Mouse (Mus musculus) mesoderm, embryonic 11.5 days (tissue): ENCODE data around the gene Tnn.
A peak's percentile ranks its signal among the peaks of the same experiment; 100 is the strongest.

Experiments used
- DNase-seq: peaks from one replicate; pipeline ENCODE4 v3.0.0-alpha.2; 2012; ENCODE audit warnings: low read depth, low spot score

Tnn gene

DNA sequence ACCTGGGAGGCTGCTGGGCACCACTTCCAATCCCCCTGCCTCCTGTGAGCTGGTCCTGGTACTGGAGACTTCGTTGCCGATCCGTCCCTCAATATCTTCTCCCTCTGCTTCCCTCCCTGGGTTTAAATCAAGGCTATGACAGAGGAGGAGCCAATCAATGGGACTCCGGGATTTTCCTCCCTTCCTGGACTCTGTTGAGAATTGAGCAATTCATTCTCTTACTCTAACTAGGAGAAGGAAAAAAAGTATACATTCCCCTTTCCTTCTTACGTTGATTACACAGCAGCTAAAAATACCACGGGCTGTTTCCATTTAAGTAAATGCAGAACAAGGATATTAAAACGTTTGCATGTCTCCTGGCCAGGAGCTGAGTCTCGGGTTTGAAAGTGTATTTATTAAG lies at the start of gene Tnn:
TSS of gene Tnn (minus strand) at position 101 of the 400 bp plus-strand sequence.
- DNase-seq, result no peak

DNA sequence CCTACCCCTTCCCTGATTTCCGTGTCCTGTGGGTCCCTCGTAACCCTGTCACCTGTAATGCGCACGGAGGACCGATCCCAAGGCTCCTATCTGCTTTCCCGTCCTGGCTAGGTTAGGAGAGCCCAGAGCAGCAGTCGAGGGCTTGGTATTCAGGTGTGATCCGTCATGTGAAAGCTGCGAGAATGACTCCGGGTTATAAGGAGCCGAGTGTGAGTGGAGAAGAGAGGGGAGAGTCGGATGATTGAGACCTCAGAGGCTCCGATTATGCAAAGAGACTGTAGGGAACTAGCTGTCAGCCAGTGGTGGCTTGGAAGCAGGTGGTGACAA lies 41.9 kb upstream of the Tnn start:
- DNase-seq, result no peak

DNA sequence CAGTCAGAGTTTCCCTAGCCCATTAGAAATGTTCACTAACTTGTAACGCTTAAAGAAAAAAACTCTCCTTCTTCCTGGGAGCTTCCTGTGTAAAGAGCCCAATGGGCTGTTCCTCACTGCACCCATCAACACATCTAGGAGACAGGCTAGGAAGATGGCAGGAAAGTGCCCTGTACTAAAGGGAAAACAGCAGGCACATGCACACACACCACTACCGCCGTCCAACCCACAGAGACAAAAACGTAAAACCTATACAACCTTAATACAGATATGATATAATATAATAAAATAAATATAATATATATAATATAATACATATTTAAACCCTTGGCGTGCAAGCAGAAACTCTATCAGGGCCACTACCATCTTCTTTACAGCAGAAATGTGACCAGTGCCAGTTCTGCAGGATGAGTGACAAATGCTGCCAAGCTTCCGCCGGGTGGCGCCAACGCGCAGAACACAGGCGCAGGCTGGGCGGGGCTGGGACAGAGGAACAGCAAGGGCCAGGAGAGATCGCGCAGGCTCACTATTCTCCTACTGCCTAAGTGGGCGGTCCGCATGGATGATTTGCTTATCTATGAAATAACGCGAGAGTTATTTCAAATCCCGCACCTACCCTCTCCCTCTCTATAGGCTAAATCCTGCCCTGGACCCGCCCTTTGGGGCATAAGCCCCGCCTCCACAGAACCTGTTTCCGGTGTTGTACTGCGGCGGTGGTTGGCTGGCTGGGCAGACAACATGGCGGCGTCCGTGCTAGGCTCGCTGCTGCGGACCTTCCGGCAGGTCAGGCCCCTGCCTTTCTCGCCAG lies 41.4 kb upstream of the Tnn start, which contains the start of gene Mrps14:
TSS of gene Mrps14 (plus strand) at position 687 of the 808 bp plus-strand sequence.
- DNase-seq, result peak; percentile 99

DNA sequence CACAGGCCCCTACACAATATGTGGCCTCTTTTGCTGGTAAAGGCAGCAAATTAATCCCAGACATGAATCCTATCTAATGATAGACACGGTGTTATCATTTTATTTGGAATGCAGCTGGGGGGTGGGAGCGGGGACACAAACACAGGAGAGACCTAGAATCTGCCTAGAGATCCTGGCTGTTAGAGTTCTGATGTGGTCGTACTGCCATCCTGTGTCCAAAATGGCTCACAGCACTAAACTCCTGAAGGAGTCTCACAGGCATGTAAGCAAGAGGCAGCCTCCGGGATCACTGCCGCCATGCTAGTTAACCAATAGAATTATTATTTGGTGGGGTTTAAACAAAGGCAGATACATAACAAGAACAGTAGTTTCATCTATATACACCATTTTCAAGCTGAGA lies 31.1 kb upstream of the Tnn start:
- DNase-seq, result peak; percentile 63

DNA sequence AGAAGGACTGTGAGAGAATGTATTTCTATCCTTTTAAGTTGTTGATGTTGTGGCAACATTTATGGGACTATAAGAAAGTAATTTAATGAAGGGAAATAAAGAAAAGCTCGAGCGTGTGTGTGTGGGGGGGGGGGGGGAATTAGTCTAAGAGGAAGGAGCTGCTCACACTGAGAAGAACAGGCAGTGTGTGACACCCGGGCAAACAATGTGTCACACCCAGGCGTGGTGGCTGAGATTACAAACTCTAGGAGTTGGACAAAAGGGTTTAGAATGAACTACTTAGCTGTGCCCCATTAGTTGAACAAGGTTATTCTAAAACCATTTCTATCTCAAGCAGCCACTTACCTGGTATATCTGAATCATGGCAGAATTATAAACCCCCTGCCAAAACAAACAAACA lies 27.8 kb upstream of the Tnn start:
- no peak for DNase-seq

DNA sequence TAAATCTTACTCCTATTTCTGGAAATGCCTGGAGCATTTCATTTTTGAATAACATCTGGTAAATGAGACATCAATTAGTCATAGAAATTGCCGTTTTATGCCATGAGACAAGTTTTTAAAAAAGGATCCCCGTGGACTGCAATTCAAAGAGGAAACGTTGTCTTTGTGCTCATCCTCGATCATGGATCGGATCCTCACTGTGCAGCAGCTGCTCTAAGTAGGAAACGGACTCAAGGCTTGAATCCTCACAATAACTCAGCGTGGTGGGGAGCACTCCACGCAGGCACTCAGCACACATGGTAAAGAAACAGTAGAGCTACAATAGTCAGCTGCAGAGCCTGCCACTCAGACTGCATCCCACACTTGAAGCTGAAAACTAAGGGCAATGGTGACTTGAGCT lies 23.5 kb upstream of the Tnn start:
- DNase-seq, result no peak

DNA sequence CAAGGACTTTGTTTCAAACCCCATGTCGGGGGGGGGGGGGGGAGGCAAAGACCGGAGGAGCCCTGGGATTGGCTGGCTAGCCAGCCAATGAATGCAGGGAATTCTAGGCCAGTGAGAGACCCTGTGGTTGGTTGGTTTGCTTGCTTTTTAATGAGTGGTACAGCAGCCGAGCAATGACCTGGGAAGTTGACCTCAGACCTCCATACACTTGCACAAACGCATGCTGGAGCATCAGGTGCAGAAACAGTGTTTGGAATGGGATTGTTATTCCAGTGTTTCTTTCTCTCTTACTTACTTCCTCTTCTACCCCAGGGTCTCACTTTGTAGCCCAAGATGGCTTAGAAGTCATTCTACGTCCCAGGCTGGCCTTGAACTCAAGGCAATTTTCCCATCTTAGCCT lies 13.2 kb upstream of the Tnn start:
- DNase-seq, result no peak

DNA sequence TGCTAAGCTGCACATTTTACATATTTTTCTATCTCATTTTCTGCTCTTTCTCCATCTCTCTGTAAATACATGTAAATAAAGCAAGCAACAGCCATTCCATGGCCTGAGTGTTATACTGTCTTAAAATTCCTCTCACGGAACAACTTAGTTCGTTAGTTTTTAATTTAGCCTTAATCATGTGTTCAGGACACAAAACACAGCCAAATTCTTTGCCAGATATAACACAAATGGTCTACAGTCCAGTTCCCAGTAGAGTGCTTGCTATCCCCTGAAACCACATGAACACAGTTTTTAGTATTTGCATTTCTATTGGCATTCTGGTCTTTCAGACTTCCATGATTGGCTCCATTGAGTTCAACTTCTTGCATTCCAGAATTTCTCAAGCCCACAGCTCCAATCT lies 4.8 kb upstream of the Tnn start:
- no peak for DNase-seq

DNA sequence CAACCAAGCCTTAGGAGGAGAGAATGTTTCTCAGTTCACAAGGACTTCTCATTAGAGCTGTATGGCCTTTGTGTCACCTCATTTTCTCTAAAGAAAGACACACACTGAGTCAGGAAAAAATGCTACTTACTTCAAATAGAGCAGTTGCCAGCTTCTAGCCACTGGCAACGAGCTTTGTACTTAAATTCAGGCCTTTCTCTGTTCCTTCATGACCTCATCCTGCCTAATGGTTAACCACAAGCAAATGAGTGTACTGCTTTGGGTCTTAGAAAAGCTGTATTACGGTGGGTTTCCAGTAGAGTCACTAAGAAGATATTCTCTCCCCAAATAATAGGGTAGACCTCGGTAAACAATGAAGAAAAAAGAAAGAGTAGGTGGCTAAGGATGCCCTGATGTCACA lies 2.7 kb downstream of the Tnn start:
- no peak for DNase-seq

DNA sequence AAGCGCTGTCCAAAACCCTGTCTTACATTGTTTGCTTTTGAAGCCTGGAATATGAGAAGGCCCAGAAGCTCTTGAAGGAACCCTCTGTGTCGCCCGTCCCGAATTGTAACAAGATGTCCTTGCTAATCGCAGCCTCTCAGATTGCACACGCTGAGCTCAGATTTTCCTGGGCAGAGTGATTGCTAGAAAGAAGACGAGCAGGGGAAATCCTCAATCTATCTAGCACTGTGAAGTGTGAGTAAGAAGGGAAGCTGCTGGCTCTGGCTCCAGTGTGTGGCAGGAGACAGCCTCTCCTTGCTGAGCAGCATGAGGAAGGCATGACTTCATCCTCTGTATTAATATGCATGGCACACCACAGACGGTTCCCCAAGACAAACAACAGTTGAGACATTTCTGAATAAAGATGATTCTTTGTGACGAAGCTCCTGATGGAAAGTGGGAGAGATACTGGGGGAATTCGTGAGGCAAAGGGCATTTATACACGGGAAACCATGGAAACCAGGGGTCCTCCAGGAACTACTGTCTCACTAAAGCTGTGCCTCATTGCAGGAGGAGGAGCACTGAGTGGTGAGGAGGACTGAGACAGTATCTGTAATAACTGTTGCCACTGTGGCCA lies 4.0 kb downstream of the Tnn start:
- DNase-seq, result no peak

DNA sequence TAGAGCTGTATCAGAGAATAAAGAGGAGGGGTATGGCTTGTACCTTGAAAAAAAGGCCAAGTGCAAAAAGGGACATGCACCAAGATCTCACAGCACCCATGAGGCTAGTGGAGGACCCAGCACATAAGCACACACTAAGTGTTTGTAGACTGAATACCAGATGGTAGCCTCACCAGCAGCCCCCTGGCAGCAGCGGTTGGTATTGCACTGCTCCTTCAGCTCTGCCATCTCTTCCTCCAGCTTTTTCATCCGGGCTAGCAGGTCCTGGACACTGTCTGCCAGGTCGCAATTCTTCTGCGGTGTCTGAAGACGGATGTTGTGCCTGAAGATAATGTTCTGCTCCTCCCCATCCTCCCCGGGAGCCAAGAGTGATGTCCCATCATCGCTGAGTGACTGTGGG lies 6.1 kb downstream of the Tnn start:
- DNase-seq, result no peak

DNA sequence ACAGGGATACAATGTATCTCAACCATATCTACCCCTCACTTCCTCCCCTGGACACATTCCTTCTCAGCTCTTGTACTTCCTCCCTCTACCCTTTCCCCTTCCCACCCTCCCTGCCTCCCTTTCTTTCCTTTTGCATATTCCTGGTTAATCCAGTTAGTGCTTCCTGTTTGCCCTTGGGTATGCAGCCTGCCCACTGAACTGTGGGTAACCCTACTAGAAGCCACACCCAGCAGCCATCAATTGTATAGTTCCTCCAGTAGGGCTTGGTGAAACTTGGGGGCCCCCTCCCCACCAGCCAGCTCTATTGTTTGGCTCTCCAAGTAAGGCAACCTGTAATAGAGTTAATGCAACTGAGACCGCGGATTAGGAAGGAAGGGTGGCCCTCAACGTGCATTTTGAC lies 7.8 kb downstream of the Tnn start:
- no peak for DNase-seq

DNA sequence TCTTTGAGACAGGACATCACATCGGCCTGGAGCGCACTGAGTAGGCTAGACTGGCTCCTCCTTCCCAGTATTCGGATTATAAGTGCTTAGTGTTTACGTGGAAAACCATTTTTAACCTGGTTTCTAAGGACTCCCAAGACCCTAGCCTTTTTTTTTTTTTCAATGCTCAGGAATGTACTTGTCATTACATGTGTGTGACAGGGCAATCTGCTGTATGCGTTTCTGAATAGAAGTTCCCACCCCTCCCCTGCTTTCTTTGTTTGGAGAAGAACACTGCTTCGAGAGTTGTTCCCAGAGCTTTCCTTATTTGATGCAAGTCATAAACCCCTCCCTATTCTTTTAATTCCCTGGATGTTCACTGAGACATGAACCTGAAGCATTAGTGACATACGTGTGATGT lies 9.0 kb downstream of the Tnn start:
- no peak for DNase-seq

DNA sequence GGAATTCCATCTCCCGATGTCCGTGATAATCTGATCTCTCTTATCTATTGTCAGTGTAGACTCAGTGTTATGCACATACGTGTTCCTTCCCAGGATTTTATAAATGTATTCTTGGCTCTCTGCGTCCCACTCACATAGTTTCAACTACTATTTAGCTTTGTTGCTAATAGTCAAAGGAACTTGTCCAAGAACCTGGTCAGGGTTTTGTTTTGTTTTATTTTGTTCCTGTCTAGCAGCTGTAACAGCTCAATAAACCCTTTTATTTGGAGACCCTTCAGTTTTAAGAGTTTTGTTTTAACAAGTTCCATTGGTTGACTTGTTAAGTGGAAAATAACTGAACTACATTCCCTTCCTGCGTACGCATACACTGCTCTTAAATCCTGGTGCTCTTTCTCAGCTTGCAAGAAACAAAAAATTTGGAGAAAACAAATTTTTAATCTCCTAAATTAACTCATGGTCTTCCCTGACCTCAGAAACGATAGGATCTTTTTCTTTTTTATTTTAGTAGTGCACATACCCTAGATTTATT lies 17.0 kb downstream of the Tnn start:
- no peak for DNase-seq

DNA sequence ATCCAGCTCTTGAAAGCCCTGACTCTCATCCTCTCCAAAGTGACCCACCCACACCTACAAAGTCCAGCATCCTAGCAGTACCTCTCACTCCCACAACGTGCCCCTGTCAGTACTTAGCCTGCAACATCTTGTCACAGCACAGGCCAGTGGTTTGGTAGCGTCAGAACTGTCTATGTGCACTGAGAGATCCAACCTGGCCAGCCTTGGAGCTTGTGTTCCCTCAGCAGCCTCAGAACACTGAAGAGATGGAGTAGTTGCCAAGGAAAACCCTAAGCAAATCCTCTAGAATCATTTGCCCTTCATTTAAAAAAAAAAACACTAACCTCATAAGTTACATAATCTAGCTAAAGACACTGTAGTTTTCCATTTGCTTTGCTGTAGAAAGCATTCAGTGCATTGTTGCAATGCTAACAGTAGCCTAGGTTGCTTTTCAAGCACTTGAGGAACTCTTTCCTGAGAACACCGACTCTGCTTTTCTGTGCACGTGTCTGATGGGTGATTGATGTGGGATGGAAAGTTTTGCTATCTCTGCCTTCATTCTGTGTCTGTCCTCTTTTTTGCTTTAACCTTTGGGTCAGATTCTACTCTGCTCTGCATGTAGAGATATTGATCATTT lies 19.8 kb downstream of the Tnn start:
- DNase-seq, result no peak

DNA sequence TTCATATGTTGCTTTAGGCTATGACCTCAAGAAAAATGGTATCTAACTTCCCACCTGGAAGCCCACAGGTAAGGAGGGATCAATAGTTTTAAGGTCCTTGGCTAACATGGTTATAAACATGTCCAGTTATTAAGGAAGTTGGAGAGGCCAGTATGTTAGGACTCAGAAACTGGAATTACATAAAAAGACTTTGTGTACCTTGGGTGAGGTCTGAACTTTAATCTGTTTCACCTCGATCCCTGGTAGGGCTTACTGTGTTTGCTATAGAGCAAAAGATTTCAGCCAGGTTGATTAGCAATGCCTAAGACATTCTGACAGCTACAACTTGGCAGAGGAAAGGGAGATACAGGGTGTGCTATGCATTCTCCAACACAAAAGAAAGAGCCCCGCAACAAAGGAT lies 29.4 kb downstream of the Tnn start:
- no peak for DNase-seq

DNA sequence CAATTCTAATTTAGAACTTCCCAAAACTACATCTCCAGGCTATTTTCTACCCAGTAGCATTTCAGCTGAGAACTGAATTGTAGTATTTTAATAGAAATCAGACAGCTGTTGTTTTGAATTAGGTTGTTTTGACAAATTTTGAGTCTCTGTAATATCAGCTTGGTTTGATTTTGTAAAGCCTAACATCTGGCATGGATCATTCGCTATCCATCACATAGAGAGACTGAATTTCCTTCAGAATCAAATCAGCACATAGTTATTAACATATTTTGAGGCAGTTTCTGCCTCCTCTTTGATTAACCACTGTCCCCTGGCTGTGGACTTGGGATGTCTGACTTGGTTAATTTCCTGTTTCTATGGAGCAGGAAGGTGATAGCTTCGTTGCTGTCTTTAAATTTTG lies 44.8 kb downstream of the Tnn start:
- no peak for DNase-seq

DNA sequence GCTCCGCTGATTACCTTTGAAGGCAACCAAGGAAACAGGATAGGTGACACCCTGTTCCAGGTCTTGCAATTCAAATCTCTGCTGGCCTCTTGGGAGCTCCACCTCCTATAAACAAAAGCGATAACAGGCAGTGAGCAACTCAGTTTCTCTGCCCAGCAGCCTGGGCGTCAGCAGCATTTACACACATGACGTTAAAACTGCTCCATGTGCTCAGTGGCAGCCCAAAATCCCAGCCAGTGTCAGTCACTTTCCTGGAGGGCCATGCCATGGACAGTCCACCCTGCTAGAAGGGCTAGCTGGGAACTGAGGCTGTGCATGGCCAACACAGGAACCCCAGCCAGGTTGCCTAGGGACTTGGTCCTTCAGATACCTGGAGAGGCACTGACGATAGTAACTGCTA lies 48.0 kb downstream of the Tnn start:
- DNase-seq, result no peak

DNA sequence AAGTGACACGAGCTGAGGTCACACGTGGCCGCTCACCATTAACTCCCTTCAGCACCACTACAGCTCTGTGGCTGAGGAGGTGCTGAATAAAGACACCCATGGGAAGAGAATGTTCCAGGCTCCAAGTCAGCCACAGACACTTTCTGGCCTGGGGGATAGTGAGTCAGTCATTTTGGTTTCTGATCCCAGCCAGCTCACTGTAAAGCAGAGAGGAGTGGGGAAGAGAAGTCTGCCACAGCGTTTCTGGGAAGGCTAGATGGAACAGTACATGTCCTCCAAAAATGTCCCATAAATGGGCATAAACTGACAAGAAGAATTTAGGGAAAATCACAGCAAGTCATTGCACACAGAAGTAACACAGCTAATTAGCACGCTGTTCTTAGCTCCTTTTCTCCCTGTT lies 52.4 kb downstream of the Tnn start:
- no peak for DNase-seq

DNA sequence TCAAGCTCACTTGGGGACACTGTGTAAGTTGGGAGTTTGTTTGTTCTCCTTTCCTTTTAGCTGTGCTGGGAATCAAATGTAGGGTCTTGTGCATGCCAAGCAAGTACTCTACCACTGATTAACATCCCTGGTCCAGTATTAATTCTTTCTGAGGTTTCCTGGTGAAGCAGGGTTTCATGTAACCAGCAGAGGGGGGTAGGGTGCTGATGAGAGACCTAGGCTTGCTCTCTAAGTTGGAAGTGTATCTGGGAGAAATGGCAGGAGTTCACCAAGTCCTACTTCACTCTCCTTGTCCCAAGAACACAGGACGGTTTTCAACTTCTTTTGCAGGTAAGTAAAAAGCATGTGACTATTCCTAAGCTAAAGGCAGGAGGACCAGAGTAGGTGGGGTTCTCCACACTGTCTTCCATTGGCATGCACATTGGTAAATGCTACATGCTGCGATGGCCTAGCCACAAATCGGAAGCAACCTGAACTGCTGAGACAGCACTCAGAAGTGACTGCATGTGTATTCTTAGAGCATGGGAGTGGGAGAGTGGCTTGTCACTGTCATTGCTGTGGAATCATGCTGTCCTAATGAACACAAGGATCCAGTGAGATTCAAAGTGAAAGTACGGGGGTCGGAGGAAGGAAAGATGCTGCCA lies 53.6 kb downstream of the Tnn start:
- no peak for DNase-seq

DNA sequence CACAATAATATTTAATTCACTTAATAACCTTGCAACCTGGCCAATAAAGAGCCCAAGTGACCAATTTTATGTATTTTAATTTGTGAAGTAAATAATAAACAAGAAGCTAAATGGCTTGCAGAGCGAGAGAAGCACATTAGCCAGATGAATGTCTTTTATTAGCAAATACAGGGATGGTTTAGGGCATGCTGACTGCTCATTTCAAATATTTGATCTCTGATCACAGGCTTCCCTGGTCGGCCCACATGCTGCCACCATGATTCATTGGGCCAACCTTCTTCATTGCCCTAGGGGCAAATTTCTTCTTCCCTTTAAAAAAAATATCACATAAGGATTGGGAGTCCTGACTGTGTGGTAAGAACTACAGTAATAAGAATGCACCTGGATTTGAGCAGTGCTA lies 66.7 kb downstream of the Tnn start:
- no peak for DNase-seq

DNA sequence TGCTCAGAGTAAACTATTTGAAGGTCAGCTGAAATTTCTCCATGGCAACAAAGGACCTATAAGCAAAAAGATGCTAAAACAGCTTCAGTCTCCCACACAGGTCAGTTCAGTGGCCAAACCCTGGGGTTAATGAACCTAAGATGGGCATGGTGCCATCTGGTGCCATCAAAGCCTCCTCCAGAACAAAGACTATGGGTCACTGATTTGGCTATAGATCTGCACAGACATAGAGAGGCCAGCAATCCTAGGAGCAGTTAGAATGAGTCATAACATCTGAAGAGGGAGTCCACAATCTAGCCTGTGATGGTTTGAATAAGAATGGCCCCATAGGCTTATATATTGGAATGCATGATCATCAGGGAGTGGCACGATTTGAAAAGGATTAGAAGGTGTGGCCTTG lies 69.1 kb downstream of the Tnn start:
- no peak for DNase-seq
